Mouse (Mus musculus): ENCODE results near the gene A730071L15Rik. TPM values are rescaled to one million over a fixed set of nuclear protein-coding genes. Genes with fewer than 3 reads are reported as not detected.

The A730071L15Rik gene
- total RNA-seq, 1 experiment from 2014 or later = 1.9 TPM

- no peak for ATAC-seq (replicated peaks; ENCODE audit: insufficient number of reproducible peaks, low FRiP score, low TSS enrichment, poor library complexity, severe bottlenecking)
These were observed 33.2 kb downstream of the A730071L15Rik start for GRCm38 (mm10) chr11:6233025-6233424.

- no peak for ATAC-seq (replicated peaks; ENCODE audit: insufficient number of reproducible peaks, low FRiP score, low TSS enrichment, poor library complexity, severe bottlenecking)
These were observed 44.9 kb downstream of the A730071L15Rik start for GRCm38 (mm10) chr11:6244707-6245106.

Other genes with a start within 250 kb of the A730071L15Rik start
- gene Gck, start 249.9 kb upstream of the A730071L15Rik start, total RNA-seq (2017) = not detected in 3 replicates
- 45.7 to 57.4 TPM (median 56.8 TPM) in 3 replicates for gene Ykt6, start 244.3 kb upstream of the A730071L15Rik start, total RNA-seq (2017)
- gene Camk2b, start 133.7 kb upstream of the A730071L15Rik start, total RNA-seq (2017) = 8.3 to 21.9 TPM (median 14.9 TPM) in 3 replicates
- 28.7 to 49.9 TPM (median 29.7 TPM) in 3 replicates for gene Nudcd3, start 386 bp downstream of the A730071L15Rik start, total RNA-seq (2017)
- not detected in 3 replicates for gene Npc1l1, start 30.1 kb downstream of the A730071L15Rik start, total RNA-seq (2017)
- gene Ddx56, start 67.7 kb downstream of the A730071L15Rik start, total RNA-seq (2017) = 8.9 to 37.0 TPM (median 20.5 TPM) in 3 replicates
- gene Tmed4, start 74.8 kb downstream of the A730071L15Rik start, total RNA-seq (2017) = 21.0 to 35.8 TPM (median 33.1 TPM) in 3 replicates
- gene Ogdh, start 91.6 kb downstream of the A730071L15Rik start, total RNA-seq (2017) = 81.0 to 137 TPM (median 90.9 TPM) in 3 replicates
- 11.9 to 27.0 TPM (median 16.3 TPM) in 3 replicates for gene Zmiz2, start 189.0 kb downstream of the A730071L15Rik start, total RNA-seq (2017)
- 917 to 1,280 TPM (median 1,115 TPM) in 3 replicates for gene Ppia, start 215.4 kb downstream of the A730071L15Rik start, total RNA-seq (2017)
- gene H2afv, start 244.4 kb downstream of the A730071L15Rik start, total RNA-seq (2017) = 31.2 to 51.6 TPM (median 37.9 TPM) in 3 replicates